Mouse (Mus musculus): ENCODE measurements around the gene Gprin3. TPM values are rescaled to one million over a fixed set of nuclear protein-coding genes. Genes with fewer than 3 reads are reported as not detected.
"Not testable (repeated sequence)": the region's sequence is repeated elsewhere in the genome, so short reads cannot be mapped to it uniquely, and the experiment has no call there.

Gprin3 gene
- polyA plus RNA-seq, 1 experiment = not detected

DNA sequence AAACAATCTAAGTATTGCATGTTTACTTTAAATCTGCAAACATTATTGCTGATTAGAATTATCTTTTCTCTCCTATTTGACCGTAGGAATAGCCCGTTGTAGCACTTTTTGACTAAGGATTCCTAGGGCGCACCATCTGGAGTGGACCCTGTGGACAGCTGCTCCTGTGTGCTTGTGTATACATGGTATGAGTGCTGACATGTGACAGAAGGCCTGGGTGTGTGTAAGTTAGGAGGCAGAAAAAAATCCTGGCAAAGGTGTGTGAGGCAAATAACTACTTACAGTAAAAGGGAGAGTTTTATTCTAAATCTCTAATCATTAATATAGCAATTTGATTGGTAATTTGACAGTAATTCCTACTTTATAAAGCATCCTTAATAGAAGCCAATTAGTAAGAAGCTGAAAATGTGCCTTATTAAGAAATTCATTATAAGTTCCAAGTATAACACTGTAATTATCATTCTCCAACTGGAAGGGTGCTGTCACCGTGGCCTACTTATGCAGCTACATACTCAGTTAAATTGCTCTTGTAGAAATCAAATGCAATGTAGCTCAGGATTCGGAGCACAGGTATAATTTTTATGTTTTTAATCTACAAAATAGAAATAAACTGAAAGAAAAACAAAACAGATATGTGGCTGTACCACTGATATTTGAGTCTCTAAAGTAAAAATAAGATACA, 74.8 kb downstream of the Gprin3 start:
- Histone ChIP-seq H3K4me3 (replicated peaks) (no peak overlapping the region), H3K36me3 (replicated peaks; ENCODE audit: low read length) (no peaks in the 10 kb centered on the region), H3K4me1 (no peaks in the 10 kb centered on the region), H3K27me3 (replicated peaks) (no peaks in the 10 kb centered on the region), H3K9me3 (peaks cover 25% of the 10 kb centered on the region)
- TF ChIP-seq FLI1 (IDR thresholded peaks at IDR 0.05; ENCODE audit: low read length) = no peak
- no peak for TF ChIP-seq GATA1 (IDR thresholded peaks at IDR 0.05; ENCODE audit: borderline replicate concordance, low read length)

DNA sequence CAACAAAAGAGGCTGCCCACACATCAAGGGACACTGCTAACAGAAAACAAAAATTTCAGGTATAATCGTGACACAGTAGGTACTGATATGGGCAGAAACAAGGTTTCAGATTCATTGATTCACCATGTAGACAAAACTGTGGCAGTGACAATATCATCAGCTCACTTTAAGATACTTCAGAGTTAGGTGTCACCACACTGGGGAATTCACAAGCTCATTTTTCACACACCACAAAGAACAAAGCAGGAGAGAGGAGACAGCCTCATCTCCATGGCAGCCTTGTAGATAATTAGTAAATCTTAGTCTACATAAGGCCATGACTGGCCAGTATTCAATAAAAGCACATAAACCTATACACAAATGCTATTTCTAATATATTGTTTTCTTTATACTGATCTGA, 77.4 kb downstream of the Gprin3 start:
- H3K27me3 ChIP-seq (replicated peaks) = no peaks in the 10 kb centered on the region
- no peaks in the 10 kb centered on the region for H3K36me3 ChIP-seq (replicated peaks; ENCODE audit: low read length)
- H3K9me3 ChIP-seq = peaks cover 9% of the 10 kb centered on the region; the same call in 1 of the 2 replicates
- H3K4me3 ChIP-seq (replicated peaks) = no peak overlapping the region
- no peak for TF ChIP-seq GATA1 (IDR thresholded peaks at IDR 0.05; ENCODE audit: borderline replicate concordance, low read length)
- TF ChIP-seq FLI1 (IDR thresholded peaks at IDR 0.05; ENCODE audit: low read length) = no peak
- no peaks in the 10 kb centered on the region for H3K4me1 ChIP-seq

DNA sequence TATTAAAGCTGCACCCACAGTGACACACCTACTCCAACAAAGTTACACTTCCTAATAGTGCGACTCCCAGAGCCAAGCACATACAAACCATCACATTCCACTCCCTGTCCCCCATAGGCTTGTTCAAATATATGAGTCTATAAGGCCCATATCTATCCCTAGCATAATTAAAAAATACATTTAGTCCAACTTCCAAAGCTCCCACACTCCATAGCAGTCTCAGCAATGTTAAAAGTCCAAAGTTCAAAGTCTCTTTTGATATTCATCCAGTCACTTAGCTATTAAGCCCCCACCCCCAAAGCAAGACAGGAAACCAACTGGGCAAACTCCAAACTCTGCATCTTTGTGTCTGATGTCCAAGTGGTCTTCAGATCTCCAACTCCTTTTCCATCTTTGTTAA, 84.9 kb downstream of the Gprin3 start:
- H3K9me3 ChIP-seq = no peaks in the 10 kb centered on the region
- TF ChIP-seq GATA1 (IDR thresholded peaks at IDR 0.05; ENCODE audit: borderline replicate concordance, low read length) (no peak), FLI1 (IDR thresholded peaks at IDR 0.05; ENCODE audit: low read length) (no peak)
- H3K4me3 ChIP-seq (replicated peaks) = no peak overlapping the region
- H3K4me1 ChIP-seq = no peaks in the 10 kb centered on the region
- H3K36me3 ChIP-seq (replicated peaks; ENCODE audit: low read length) = no peaks in the 10 kb centered on the region
- no peaks in the 10 kb centered on the region for H3K27me3 ChIP-seq (replicated peaks)

DNA sequence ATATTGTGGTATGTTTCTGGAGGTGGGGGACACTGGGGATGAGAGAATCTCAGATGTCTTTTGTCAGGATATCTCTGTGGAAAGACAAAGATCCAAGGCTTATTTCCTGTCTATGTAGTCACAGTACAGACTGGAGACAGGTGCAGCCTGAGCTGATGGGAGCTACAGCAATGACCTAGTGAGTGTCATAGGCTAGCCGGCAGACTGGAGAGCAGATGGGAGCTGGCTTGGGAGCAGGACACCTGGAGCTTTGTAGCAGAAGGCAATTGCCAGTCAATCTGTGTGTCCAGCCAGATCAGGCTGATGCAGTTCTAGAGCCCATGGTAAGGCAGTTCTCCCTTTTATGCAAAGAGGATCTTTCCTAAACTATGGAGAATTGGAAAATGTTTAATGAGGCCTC, 97.8 kb downstream of the Gprin3 start:
- H3K36me3 ChIP-seq (replicated peaks; ENCODE audit: low read length) = no peaks in the 10 kb centered on the region
- no peak overlapping the region for H3K4me3 ChIP-seq (replicated peaks)
- H3K9me3 ChIP-seq = no peaks in the 10 kb centered on the region
- H3K27me3 ChIP-seq (replicated peaks) = no peaks in the 10 kb centered on the region
- TF ChIP-seq FLI1 (IDR thresholded peaks at IDR 0.05; ENCODE audit: low read length) (no peak), GATA1 (IDR thresholded peaks at IDR 0.05; ENCODE audit: borderline replicate concordance, low read length) (no peak)
- no peaks in the 10 kb centered on the region for H3K4me1 ChIP-seq

DNA sequence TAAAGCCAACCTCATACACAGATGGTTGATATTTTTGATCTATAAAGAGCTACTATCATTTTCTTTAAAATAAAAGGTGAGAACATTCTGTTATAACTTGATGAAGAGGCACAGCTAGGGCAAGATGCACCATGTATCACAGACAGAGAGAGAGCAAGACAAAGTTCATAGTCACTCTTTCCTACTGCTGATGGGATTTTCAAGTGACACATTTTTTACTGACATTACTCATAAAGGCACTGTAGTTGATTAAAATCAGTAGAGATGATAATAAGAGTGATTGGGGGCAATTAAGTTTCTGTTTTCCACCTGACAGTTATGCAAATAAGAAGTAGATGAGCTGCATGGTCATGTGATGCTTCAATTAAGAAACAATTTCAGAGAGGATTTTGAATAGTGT, 110.2 kb downstream of the Gprin3 start:
- H3K9me3 ChIP-seq = no peaks in the 10 kb centered on the region
- H3K4me3 ChIP-seq (replicated peaks) = no peak overlapping the region
- no peak for TF ChIP-seq FLI1 (IDR thresholded peaks at IDR 0.05; ENCODE audit: low read length)
- TF ChIP-seq GATA1 (IDR thresholded peaks at IDR 0.05; ENCODE audit: borderline replicate concordance, low read length) = no peak
- no peaks in the 10 kb centered on the region for H3K36me3 ChIP-seq (replicated peaks; ENCODE audit: low read length)
- H3K27me3 ChIP-seq (replicated peaks) = no peaks in the 10 kb centered on the region
- no peaks in the 10 kb centered on the region for H3K4me1 ChIP-seq

DNA sequence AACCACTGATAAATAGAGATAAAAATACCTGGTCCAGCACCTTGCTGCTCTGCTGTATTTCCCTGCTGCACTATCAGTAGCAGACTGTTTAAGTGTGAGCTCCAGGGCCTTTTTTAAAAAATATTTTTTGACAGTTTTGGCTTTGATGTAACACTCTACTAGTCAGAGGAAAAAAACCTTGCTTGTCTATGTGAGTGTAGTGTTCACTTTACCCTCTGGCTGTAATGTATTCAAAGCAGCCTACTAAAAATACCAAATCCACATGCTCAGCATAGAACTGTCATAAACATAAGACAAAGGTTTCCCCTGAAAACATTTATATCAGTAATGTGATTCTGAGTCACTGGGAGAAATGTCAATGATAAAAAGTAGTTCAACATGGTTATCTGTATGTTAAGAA, 111.0 kb downstream of the Gprin3 start:
- Histone ChIP-seq H3K4me1 (no peaks in the 10 kb centered on the region), H3K36me3 (replicated peaks; ENCODE audit: low read length) (no peaks in the 10 kb centered on the region), H3K9me3 (no peaks in the 10 kb centered on the region), H3K27me3 (replicated peaks) (no peaks in the 10 kb centered on the region), H3K4me3 (replicated peaks) (no peak overlapping the region)
- no peak for TF ChIP-seq FLI1 (IDR thresholded peaks at IDR 0.05; ENCODE audit: low read length)

DNA sequence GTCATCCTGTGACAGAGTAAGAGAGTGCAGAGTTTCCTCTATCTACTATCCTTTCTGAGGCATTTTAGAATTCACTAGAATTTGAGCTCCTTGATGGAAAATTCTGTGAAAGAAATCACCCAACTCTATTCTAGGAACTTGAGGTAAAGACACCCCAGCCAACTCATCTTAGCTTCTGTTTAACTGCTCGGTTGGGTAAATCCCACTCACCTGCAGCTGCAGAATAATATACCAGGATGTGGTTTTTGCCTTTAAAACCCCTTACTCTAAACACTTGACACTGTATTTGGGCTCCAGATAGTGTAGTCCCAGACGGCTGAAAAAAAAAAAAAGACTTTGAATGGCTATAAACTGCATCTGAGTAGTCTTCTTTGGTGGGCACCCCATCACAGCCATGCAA, 112.9 kb downstream of the Gprin3 start:
- no peaks in the 10 kb centered on the region for H3K9me3 ChIP-seq
- no peaks in the 10 kb centered on the region for H3K27me3 ChIP-seq (replicated peaks)
- H3K4me3 ChIP-seq (replicated peaks) = no peak overlapping the region
- H3K36me3 ChIP-seq (replicated peaks; ENCODE audit: low read length) = no peaks in the 10 kb centered on the region
- H3K4me1 ChIP-seq = no peaks in the 10 kb centered on the region
- TF ChIP-seq FLI1 (IDR thresholded peaks at IDR 0.05; ENCODE audit: low read length) (no peak), GATA1 (IDR thresholded peaks at IDR 0.05; ENCODE audit: borderline replicate concordance, low read length) (no peak)

DNA sequence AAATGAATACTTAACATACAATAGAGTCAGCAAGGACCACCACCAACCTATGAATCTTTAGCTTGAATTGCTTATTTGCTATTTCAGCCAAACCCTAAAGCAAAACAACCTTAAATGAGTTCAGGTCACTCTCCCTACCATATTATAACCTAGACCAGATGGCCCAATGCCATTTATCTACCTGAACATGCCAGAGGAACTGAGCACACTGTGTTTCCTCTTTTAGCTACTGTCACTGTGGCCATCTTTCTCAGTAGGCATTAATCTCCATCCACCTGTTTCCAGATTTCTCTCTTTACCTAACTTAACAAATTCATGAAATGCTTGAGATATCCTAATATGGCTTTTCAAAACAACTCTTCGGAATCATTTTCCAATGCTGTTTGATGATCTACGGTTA, 114.9 kb downstream of the Gprin3 start:
- Histone ChIP-seq H3K36me3 (replicated peaks; ENCODE audit: low read length) (no peaks in the 10 kb centered on the region), H3K27me3 (replicated peaks) (no peaks in the 10 kb centered on the region), H3K9me3 (no peaks in the 10 kb centered on the region), H3K4me3 (replicated peaks) (no peak overlapping the region), H3K4me1 (no peaks in the 10 kb centered on the region)
- TF ChIP-seq FLI1 (IDR thresholded peaks at IDR 0.05; ENCODE audit: low read length) = no peak
- TF ChIP-seq GATA1 (IDR thresholded peaks at IDR 0.05; ENCODE audit: borderline replicate concordance, low read length) = no peak

DNA sequence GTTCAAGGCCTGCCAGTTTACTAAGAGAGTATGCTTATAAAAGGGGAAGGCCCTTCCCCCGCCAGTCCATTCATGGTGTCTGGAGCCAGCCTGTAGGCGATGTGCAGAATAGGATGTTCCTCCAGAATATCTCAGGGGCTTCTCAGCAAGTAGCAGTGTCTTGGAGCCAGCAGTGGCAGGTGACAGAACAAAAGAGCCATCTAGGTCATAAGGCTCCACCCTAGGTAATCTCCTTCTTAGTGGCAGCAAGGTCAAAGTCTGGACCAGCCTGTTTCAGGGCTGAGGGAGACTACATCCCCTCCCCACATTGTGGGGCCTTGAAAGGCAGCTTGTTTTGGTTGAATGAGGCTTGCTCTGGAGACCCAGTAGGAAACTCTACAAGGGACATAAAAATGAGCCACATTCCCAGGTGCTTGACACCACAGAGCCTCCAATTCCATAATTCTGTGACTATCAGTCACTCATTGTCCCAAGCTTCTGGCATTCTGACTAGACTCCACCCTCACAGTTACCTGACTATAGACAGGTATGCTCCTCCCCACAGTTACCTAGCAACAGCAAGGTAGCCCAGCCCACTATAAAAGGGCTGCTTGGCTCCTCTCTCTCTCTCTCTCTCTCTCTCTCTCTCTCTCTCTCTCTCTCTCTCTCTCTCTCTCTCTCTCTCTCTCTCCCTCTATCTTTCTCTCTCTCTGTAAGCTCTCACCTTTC, 121.7 kb downstream of the Gprin3 start:
- H3K4me1 ChIP-seq; H3K27me3 ChIP-seq (replicated peaks); H3K9me3 ChIP-seq; H3K4me3 ChIP-seq (replicated peaks); H3K36me3 ChIP-seq (replicated peaks; ENCODE audit: low read length): not testable (repeated sequence)

DNA sequence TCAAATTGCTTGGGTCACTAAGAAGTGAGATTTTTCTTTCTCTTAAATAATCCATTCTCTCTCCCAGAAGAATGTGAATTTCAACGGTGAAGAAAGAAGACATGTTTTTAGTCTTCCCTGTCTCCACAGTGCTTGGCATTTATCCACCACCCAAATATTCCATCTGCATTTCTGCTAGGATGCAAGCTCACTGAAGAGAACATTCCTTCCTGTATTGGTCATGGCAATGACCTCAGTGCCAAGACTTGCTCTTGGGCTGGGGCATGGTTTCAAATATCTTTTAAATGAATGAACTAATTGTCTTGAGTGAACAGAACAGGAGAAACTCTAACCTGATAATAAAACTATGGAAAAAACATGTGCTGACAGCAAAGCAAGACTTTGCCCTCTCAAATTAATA, 123.1 kb downstream of the Gprin3 start:
- no peaks in the 10 kb centered on the region for H3K27me3 ChIP-seq (replicated peaks)
- peaks cover 6% of the 10 kb centered on the region; the same call in 1 of the 2 replicates for H3K9me3 ChIP-seq
- H3K36me3 ChIP-seq (replicated peaks; ENCODE audit: low read length) = no peaks in the 10 kb centered on the region
- no peak overlapping the region for H3K4me3 ChIP-seq (replicated peaks)
- TF ChIP-seq FLI1 (IDR thresholded peaks at IDR 0.05; ENCODE audit: low read length) (no peak), GATA1 (IDR thresholded peaks at IDR 0.05; ENCODE audit: borderline replicate concordance, low read length) (no peak)
- no peaks in the 10 kb centered on the region for H3K4me1 ChIP-seq

Other genes starting within 250 kb of the Gprin3 start
- 1.4 and 1.8 TPM in 2 replicates for gene Tigd2, start 217.4 kb downstream of the Gprin3 start, polyA plus RNA-seq (2012; ENCODE audit: insufficient read depth, low replicate concordance)

Data from megakaryocyte, embryonic 14.5 days (primary cell).